Mouse (Mus musculus) MEL (cell line): ENCODE results near the gene Kank1. TPM values are rescaled to one million over a fixed set of nuclear protein-coding genes. Genes with fewer than 3 reads are reported as not detected.

Experiments used
- DNase-seq: peaks from one replicate; pipeline ENCODE4 v3.0.0; 2011; ENCODE audit warnings: low read depth, low spot score
- H3K27ac ChIP-seq: 2 replicates; pipeline ENCODE4 v1.5.1; 2012; ENCODE audit warnings: low read depth, mild to moderate bottlenecking, control low read depth, low read length, moderate library complexity; ENCODE audit not compliant: control insufficient read depth
- H3K27me3 ChIP-seq, 2 experiments: fragments of 150-350 bp in 1 of 2; sonication (generic) in 1 of 2; 2 replicates each; pipeline ENCODE4 v1.6.1; 2012; ENCODE audit warnings: low read length in 2 of 2, mild to moderate bottlenecking in 2 of 2, improper control_type of control experiment in 1 of 2, moderate library complexity in 1 of 2; ENCODE audit not compliant: insufficient read depth in 2 of 2, control insufficient read depth in 1 of 2
- H3K36me3 ChIP-seq, 2 experiments: 2 replicates each; pipeline ENCODE4 v1.6.1; 2012 to 2014; ENCODE audit warnings: low read length in 2 of 2, improper control_type of control experiment in 1 of 2, inconsistent platforms in 1 of 2, mild to moderate bottlenecking in 1 of 2; ENCODE audit not compliant: insufficient read depth in 2 of 2, control insufficient read depth in 1 of 2
- H3K4me1 ChIP-seq, 2 experiments: fragments of 150-350 bp in 1 of 2; sonication (generic) in 1 of 2; 2 replicates each; pipeline ENCODE4 v1.6.1; 2012; ENCODE audit warnings: low read length in 2 of 2, improper control_type of control experiment in 1 of 2, mild to moderate bottlenecking in 1 of 2; ENCODE audit not compliant: insufficient read depth in 2 of 2, control insufficient read depth in 1 of 2
- H3K4me3 ChIP-seq, 2 experiments: fragments of 150-350 bp in 1 of 2; sonication (generic) in 1 of 2; 2 replicates each; pipeline ENCODE4 v1.5.1; 2012; ENCODE audit warnings: low read depth in 2 of 2, low read length in 2 of 2, mild to moderate bottlenecking in 2 of 2, moderate library complexity in 2 of 2, control low read depth in 1 of 2, improper control_type of control experiment in 1 of 2; ENCODE audit not compliant: control insufficient read depth in 1 of 2, insufficient read depth in 1 of 2
- H3K79me2 ChIP-seq: 2 replicates; pipeline ENCODE4 v1.6.1; 2012; ENCODE audit warnings: mild to moderate bottlenecking, low read length, moderate library complexity; ENCODE audit not compliant: control insufficient read depth, poor library complexity, insufficient read depth
- H3K9ac ChIP-seq: 2 replicates; pipeline ENCODE4 v1.6.1; 2012; ENCODE audit warnings: low read depth, mild to moderate bottlenecking, control low read depth, low read length, moderate library complexity; ENCODE audit not compliant: control insufficient read depth, poor library complexity, severe bottlenecking
- H3K9me3 ChIP-seq: fragments of 150-350 bp; sonication (generic); replicated peaks from 2 replicates; pipeline ENCODE4 v1.6.1; 2012; ENCODE audit warnings: mild to moderate bottlenecking, low read length, improper control_type of control experiment, moderate library complexity; ENCODE audit not compliant: insufficient read depth
- BHLHE40 ChIP-seq: IDR thresholded peaks from 2 replicates; pipeline ENCODE4 v1.6.1; 2012; ENCODE audit warnings: low read depth, mild to moderate bottlenecking, inconsistent platforms, low read length, improper control_type of control experiment, borderline replicate concordance
- CHD1 ChIP-seq: IDR thresholded peaks from 2 replicates; pipeline ENCODE4 v1.6.1; 2012; ENCODE audit warnings: low read depth, mild to moderate bottlenecking, inconsistent platforms, low read length, improper control_type of control experiment
- CHD2 ChIP-seq: IDR thresholded peaks from 2 replicates; pipeline ENCODE4 v1.6.1; 2011; ENCODE audit warnings: low read length, improper control_type of control experiment
- CTCF ChIP-seq, 3 experiments: IDR thresholded peaks in 2 of 3; conservative IDR thresholded peaks in 1 of 3; 2 replicates each; pipeline ENCODE4 v1.5.1; 2011 to 2012; ENCODE audit warnings: low read length in 3 of 3, low read depth in 2 of 3, mild to moderate bottlenecking in 2 of 3, improper control_type of control experiment in 1 of 3, inconsistent platforms in 1 of 3, mixed read lengths in 1 of 3, moderate library complexity in 1 of 3; ENCODE audit not compliant: control insufficient read depth in 1 of 3, insufficient read depth in 1 of 3, poor library complexity in 1 of 3, severe bottlenecking in 1 of 3
- E2F4 ChIP-seq: IDR thresholded peaks from 2 replicates; pipeline ENCODE4 v1.6.1; 2011; ENCODE audit warnings: low read depth, low read length, improper control_type of control experiment, borderline replicate concordance
- ELF1 ChIP-seq: IDR thresholded peaks from 2 replicates; pipeline ENCODE4 v1.6.1; 2014; ENCODE audit warnings: low read depth, mild to moderate bottlenecking, inconsistent platforms, low read length, improper control_type of control experiment, moderate library complexity
- EP300 ChIP-seq, 2 experiments: IDR thresholded peaks; 2 replicates each; pipeline ENCODE4 v1.6.1; 2011; ENCODE audit warnings: improper control_type of control experiment in 2 of 2, low read length in 2 of 2, low read depth in 1 of 2, mild to moderate bottlenecking in 1 of 2
- GABPA ChIP-seq: IDR thresholded peaks from 2 replicates; pipeline ENCODE4 v1.6.1; 2012; ENCODE audit warnings: low read depth, mild to moderate bottlenecking, inconsistent platforms, low read length, improper control_type of control experiment, moderate library complexity
- GATA1 ChIP-seq: IDR thresholded peaks from 2 replicates; pipeline ENCODE4 v1.6.1; 2011; ENCODE audit warnings: low read depth, low read length, improper control_type of control experiment
- HCFC1 ChIP-seq: IDR thresholded peaks from 2 replicates; pipeline ENCODE4 v1.6.1; 2012; ENCODE audit warnings: low read depth, mild to moderate bottlenecking, inconsistent platforms, low read length, improper control_type of control experiment, moderate library complexity
- JUND ChIP-seq: IDR thresholded peaks from 2 replicates; pipeline ENCODE4 v1.6.1; 2011; ENCODE audit warnings: low read depth, mild to moderate bottlenecking, improper control_type of control experiment, low read length
- KAT2A ChIP-seq: conservative IDR thresholded peaks from 2 replicates; pipeline ENCODE4 v1.6.1; 2012; ENCODE audit warnings: low read depth, low read length, improper control_type of control experiment, inconsistent platforms
- MAX ChIP-seq: IDR thresholded peaks from 2 replicates; pipeline ENCODE4 v1.6.1; 2011; ENCODE audit warnings: low read length, improper control_type of control experiment
- MAZ ChIP-seq: IDR thresholded peaks from 2 replicates; pipeline ENCODE4 v1.6.1; 2012; ENCODE audit warnings: low read depth, mild to moderate bottlenecking, inconsistent platforms, low read length, improper control_type of control experiment
- MXI1 ChIP-seq: IDR thresholded peaks from 2 replicates; pipeline ENCODE4 v1.6.1; 2011; ENCODE audit warnings: mild to moderate bottlenecking, low read depth, low read length, improper control_type of control experiment
- MYB ChIP-seq: IDR thresholded peaks from 2 replicates; pipeline ENCODE4 v1.6.1; 2011; ENCODE audit warnings: mild to moderate bottlenecking, low read depth, low read length, improper control_type of control experiment
- MYC ChIP-seq: IDR thresholded peaks from 2 replicates; pipeline ENCODE4 v1.6.1; 2011; ENCODE audit warnings: low read depth, mild to moderate bottlenecking, low read length, improper control_type of control experiment, moderate library complexity
- NELFE ChIP-seq: IDR thresholded peaks from 2 replicates; pipeline ENCODE4 v1.6.1; 2011; ENCODE audit warnings: low read depth, low read length, improper control_type of control experiment
- POLR2A ChIP-seq, 2 experiments: IDR thresholded peaks; 2 replicates each; pipeline ENCODE4 v1.6.1; 2011 to 2012; ENCODE audit warnings: low read length in 2 of 2, mild to moderate bottlenecking in 2 of 2, control low read depth in 1 of 2, improper control_type of control experiment in 1 of 2, low read depth in 1 of 2, moderate library complexity in 1 of 2; ENCODE audit not compliant: control insufficient read depth in 1 of 2, insufficient read depth in 1 of 2, poor library complexity in 1 of 2
- POLR2AphosphoS2 ChIP-seq: IDR thresholded peaks from 2 replicates; pipeline ENCODE4 v1.6.1; 2011; ENCODE audit warnings: low read length, improper control_type of control experiment
- RAD21 ChIP-seq: IDR thresholded peaks from 2 replicates; pipeline ENCODE4 v1.6.1; 2011; ENCODE audit warnings: mild to moderate bottlenecking, low read depth, low read length, improper control_type of control experiment
- RCOR1 ChIP-seq: IDR thresholded peaks from 2 replicates; pipeline ENCODE4 v1.6.1; 2012; ENCODE audit warnings: low read depth, mild to moderate bottlenecking, inconsistent platforms, low read length, improper control_type of control experiment
- SMC3 ChIP-seq: IDR thresholded peaks from 2 replicates; pipeline ENCODE4 v1.6.1; 2011; ENCODE audit warnings: low read depth, low read length, improper control_type of control experiment
- TAL1 ChIP-seq: IDR thresholded peaks from 2 replicates; pipeline ENCODE4 v1.6.1; 2012; ENCODE audit warnings: mild to moderate bottlenecking, inconsistent platforms, low read length, moderate library complexity, mixed read lengths
- TBP ChIP-seq: IDR thresholded peaks from 2 replicates; pipeline ENCODE4 v1.8.0; 2011; ENCODE audit warnings: low read depth, low read length, improper control_type of control experiment
- UBTF ChIP-seq: IDR thresholded peaks from 2 replicates; pipeline ENCODE4 v1.6.1; 2012; ENCODE audit warnings: low read depth, mild to moderate bottlenecking, inconsistent platforms, low read length, improper control_type of control experiment, moderate library complexity, borderline replicate concordance; ENCODE audit not compliant: insufficient read depth
- USF1 ChIP-seq: IDR thresholded peaks from 2 replicates; pipeline ENCODE4 v1.6.1; 2014; ENCODE audit warnings: low read depth, mild to moderate bottlenecking, inconsistent platforms, low read length, improper control_type of control experiment, moderate library complexity
- USF2 ChIP-seq, 2 experiments: IDR thresholded peaks; 2 replicates each; pipeline ENCODE4 v1.6.1; 2011 to 2012; ENCODE audit warnings: improper control_type of control experiment in 2 of 2, low read length in 2 of 2, borderline replicate concordance in 1 of 2, inconsistent platforms in 1 of 2, low read depth in 1 of 2, mild to moderate bottlenecking in 1 of 2; ENCODE audit not compliant: insufficient read depth in 1 of 2
- ZMIZ1 ChIP-seq: IDR thresholded peaks from 2 replicates; pipeline ENCODE4 v1.6.1; 2012; ENCODE audit warnings: low read depth, mild to moderate bottlenecking, inconsistent platforms, low read length, improper control_type of control experiment, moderate library complexity
- ZNF384 ChIP-seq: IDR thresholded peaks from 2 replicates; pipeline ENCODE4 v1.6.1; 2012; ENCODE audit warnings: low read depth, mild to moderate bottlenecking, inconsistent platforms, low read length, improper control_type of control experiment
- polyA plus RNA-seq, 2 experiments: library from polyadenylated mRNA; stranded (reverse) in 1 of 2; unstranded in 1 of 2; fragments of >175 nt in 1 of 2; fragments of >200 nt in 1 of 2; gene quantifications; 2 replicates each; pipeline versions ENCODE4 v1.2.1 to v1.2.4; 2012; ENCODE audit warnings: low replicate concordance in 2 of 2, low read depth in 1 of 2; ENCODE audit not compliant: insufficient read length in 2 of 2, insufficient read depth in 1 of 2, missing spikeins in 1 of 2
- total RNA-seq: library from RNA; depleted of rRNA; stranded (reverse); fragments of 300-350 nt; gene quantifications from 2 replicates; pipeline ENCODE4 v1.2.3, GENCODE M21; 2012

The Kank1 gene
- total and polyA plus RNA-seq, 3 experiments, result not detected

DNA sequence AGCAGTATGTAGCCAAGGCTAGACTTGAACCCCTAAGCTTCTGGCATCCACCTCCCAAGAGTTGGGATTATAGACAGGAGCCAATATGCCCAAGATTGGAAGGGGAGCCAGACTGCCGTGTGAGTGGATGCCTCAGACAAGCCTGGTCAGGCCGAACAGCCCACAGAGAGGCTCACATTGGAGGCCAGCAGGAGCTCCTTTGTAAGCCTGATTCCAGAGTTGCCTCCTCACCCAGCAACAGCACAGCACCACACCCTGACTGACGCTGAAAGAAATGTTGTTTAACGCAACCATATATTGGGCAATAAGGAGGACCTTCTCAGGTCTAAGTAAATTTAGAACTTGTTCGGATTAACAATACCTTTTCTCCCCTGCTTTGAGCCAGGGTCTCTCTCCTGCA is 105.3 kb downstream of the Kank1 start:
- no peak overlapping the region for H3K9ac ChIP-seq
- H3K79me2 ChIP-seq, result no peaks in the 10 kb centered on the region
- H3K9me3 ChIP-seq, result no peaks in the 10 kb centered on the region
- H3K27me3 ChIP-seq, result no peaks in the 10 kb centered on the region
- H3K4me1 ChIP-seq, result peaks cover 9 to 26% of the 10 kb centered on the region in 2 experiments
- no peak for DNase-seq
- H3K4me3 ChIP-seq, result no peak overlapping the region
- TF ChIP-seq BHLHE40, result no peak
- no peak for TF ChIP-seq CTCF (IDR thresholded peaks at IDR 0.05 in 2 of 3, conservative IDR thresholded peaks at IDR 0.05 in 1 of 3; ENCODE audit: control insufficient read depth in 1 of 3, insufficient read depth in 1 of 3, low read depth in 2 of 3, low read length in 3 of 3, poor library complexity in 1 of 3, severe bottlenecking in 1 of 3)
- TF ChIP-seq CHD1, result no peak
- TF ChIP-seq JUND, result no peak
- no peak for TF ChIP-seq GABPA
- no peak for TF ChIP-seq MAX
- TF ChIP-seq RAD21, result no peak
- TF ChIP-seq ZMIZ1, result no peak
- TF ChIP-seq SMC3, result no peak
- TF ChIP-seq MYB, result no peak
- TF ChIP-seq POLR2AphosphoS2, result no peak
- TF ChIP-seq, all 39 proteins: peak for 0
- Histone ChIP-seq H3K36me3 (peaks cover 0 to 17% of the 10 kb centered on the region in 2 experiments; a peak in 2 of 4 replicates), H3K27ac (no peak overlapping the region)

DNA sequence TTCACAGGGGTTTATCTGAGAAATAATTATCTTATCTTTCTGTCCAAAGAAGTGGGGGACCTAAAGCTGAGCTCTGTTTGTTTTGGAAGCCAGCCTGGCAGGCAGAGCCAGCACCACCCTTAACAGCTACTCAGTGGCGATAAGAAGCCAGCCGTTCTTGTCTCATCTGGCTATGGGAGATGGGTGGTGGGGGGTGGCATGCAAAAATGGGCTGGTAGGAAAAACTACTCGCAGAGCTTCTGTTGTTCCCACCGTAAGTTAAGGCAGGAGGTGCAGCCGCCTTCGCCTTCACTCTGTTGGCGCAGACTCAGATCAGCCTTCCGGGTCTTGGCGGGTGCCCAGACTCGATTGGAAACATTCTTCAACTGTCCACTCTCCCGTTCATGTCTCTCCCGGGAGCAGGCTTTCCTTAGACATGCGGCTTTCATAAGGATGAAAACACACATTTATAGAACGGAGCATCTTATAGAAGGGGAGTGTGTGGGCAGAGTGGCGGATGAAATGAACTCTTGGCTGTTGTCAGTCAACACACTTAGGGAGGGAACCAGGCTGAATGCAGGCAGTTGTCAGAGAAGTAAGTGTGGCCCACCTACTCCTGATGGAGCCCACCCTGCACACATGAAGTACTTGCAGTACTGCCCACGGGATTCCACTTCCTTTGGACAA is 107.0 kb downstream of the Kank1 start:
- Histone ChIP-seq H3K27me3 (no peaks in the 10 kb centered on the region; a peak in 1 of 4 replicates), H3K4me3 (peak overlapping the region; percentile 48 to 68), H3K9me3 (no peaks in the 10 kb centered on the region), H3K4me1 (peaks cover 5 to 24% of the 10 kb centered on the region in 2 experiments), H3K36me3 (peaks cover 0 to 19% of the 10 kb centered on the region in 2 experiments; a peak in 2 of 4 replicates), H3K79me2 (no peaks in the 10 kb centered on the region), H3K9ac (peak overlapping the region; percentile 41), H3K27ac (peak overlapping the region; percentile 34)
- DNase-seq, result peak; percentile 75
- TF ChIP-seq CTCF (IDR thresholded peaks at IDR 0.05 in 2 of 3, conservative IDR thresholded peaks at IDR 0.05 in 1 of 3; ENCODE audit: control insufficient read depth in 1 of 3, insufficient read depth in 1 of 3, low read depth in 2 of 3, low read length in 3 of 3, poor library complexity in 1 of 3, severe bottlenecking in 1 of 3), result no peak
- peak; percentile 76; the same call in 1 of the 2 replicates for TF ChIP-seq MAZ
- TF ChIP-seq KAT2A, result no peak
- TF ChIP-seq SMC3, result no peak
- TF ChIP-seq UBTF, result no peak
- no peak for TF ChIP-seq USF2 (IDR thresholded peaks at IDR 0.05; ENCODE audit: borderline replicate concordance in 1 of 2, insufficient read depth in 1 of 2, low read depth in 1 of 2, low read length in 2 of 2)
- TF ChIP-seq EP300 (IDR thresholded peaks at IDR 0.05; ENCODE audit: low read depth in 1 of 2, low read length in 2 of 2), result peak; percentile 85 to 91
- TF ChIP-seq TAL1, result peak; percentile 82
- TF ChIP-seq TBP, result no peak
- TF ChIP-seq NELFE, result no peak
- no peak for TF ChIP-seq ELF1
- TF ChIP-seq GABPA, result no peak
- TF ChIP-seq MXI1, result no peak; the same call in 1 of the 2 replicates
- TF ChIP-seq ZNF384, result no peak
- no peak for TF ChIP-seq E2F4
- TF ChIP-seq RCOR1, result peak; percentile 69
- TF ChIP-seq CHD2, result no peak
- peak; percentile 88 for TF ChIP-seq GATA1
- TF ChIP-seq BHLHE40, result peak; percentile 57; the same call in 1 of the 2 replicates
- TF ChIP-seq POLR2A (IDR thresholded peaks at IDR 0.05; ENCODE audit: control insufficient read depth in 1 of 2, insufficient read depth in 1 of 2, low read depth in 1 of 2, low read length in 2 of 2, poor library complexity in 1 of 2), result peak in 1 of 2 experiments; percentile 14; a peak in 1 of 4 replicates
- 0 out of 2 replicates have a peak, but pooled peaks have one; percentile 41 for TF ChIP-seq HCFC1
- TF ChIP-seq ZMIZ1, result peak; percentile 60; the same call in 1 of the 2 replicates
- no peak for TF ChIP-seq USF1
- no peak for TF ChIP-seq POLR2AphosphoS2
- TF ChIP-seq MYC, result no peak
